ENCODE assay signal across 9 mouse cellular contexts in genomic region chr17:36272643-36273366, GRCm38 (mm10). TPM values are rescaled to one million over a fixed set of nuclear protein-coding genes. Genes with fewer than 3 reads are reported as not detected.
DNase-seq lines count a peak whose midpoint lies in the region; ATAC-seq and TF ChIP-seq lines count a peak whose summit lies in the region.
"Had no signal": no experiment of that assay in that cellular context is flagged by ENCODE, and none has a peak within 500 bp of the region (broad histone marks: within the 10 kb centered on the region; RNA-seq: fewer than 3 reads in every experiment).

No protein-coding gene starts in this region.

- no peak overlapping the region for H3K27ac ChIP-seq in heart, postnatal 0 days (ENCODE audit: low read depth)
- H3K27ac ChIP-seq in brown adipose tissue, adult 24 weeks (replicated peaks; ENCODE audit: low read depth, low read length), result no peak overlapping the region
- H3K27ac ChIP-seq in hindbrain, embryonic 14.5 days, result no peak overlapping the region
- no peak overlapping the region for H3K27ac ChIP-seq in midbrain, embryonic 14.5 days (replicated peaks; ENCODE audit: low read depth, low read length)

- peaks cover 4% of the 10 kb centered on the region; the same call in 1 of the 2 replicates for H3K36me3 ChIP-seq in heart, postnatal 0 days (replicated peaks; ENCODE audit: control insufficient read depth, insufficient read depth, low read length)
- peaks cover 27% of the 10 kb centered on the region for H3K36me3 ChIP-seq in hindbrain, embryonic 14.5 days (replicated peaks; ENCODE audit: control insufficient read depth, insufficient read depth)
- H3K36me3 ChIP-seq in midbrain, embryonic 14.5 days (ENCODE audit: control insufficient read depth, insufficient read depth, low read length), result peaks cover 19% of the 10 kb centered on the region

- no peak for ATAC-seq in heart, postnatal 0 days (ENCODE audit: insufficient read depth, low read depth)
- no peak for ATAC-seq in hindbrain, embryonic 14.5 days (ENCODE audit: low FRiP score)
- no peak for ATAC-seq in midbrain, embryonic 14.5 days (ENCODE audit: low FRiP score, low TSS enrichment)

- H3K4me3 ChIP-seq in heart, postnatal 0 days (ENCODE audit: low read depth, low read length), result peak overlapping the region; percentile 95
- peak overlapping the region; percentile 82; the same call in 1 of the 2 replicates for H3K4me3 ChIP-seq in brown adipose tissue, adult 24 weeks (ENCODE audit: insufficient read depth, low read depth, low read length)
- H3K4me3 ChIP-seq in hindbrain, embryonic 14.5 days (replicated peaks; ENCODE audit: low read length), result peak overlapping the region; percentile 98
- peak overlapping the region; percentile 90 for H3K4me3 ChIP-seq in midbrain, embryonic 14.5 days (replicated peaks; ENCODE audit: low read depth, low read length)

- DNase-seq in heart, postnatal 0 days (ENCODE audit: low spot score), result no peak
- no peak for DNase-seq in heart, postnatal 10 days
- DNase-seq in hindbrain, embryonic 14.5 days (ENCODE audit: low spot score), result no peak
- DNase-seq in midbrain, embryonic 14.5 days, result no peak
- no peak for DNase-seq in frontal cortex, adult 2 months (ENCODE audit: extremely low spot score in 1 of 2, low spot score in 1 of 2)
- DNase-seq in MN1 (ENCODE audit: low spot score), result no peak
- DNase-seq in right cerebral cortex, postnatal 25 days, result no peak
- DNase-seq: retina, postnatal 1 day had no signal

- no peaks in the 10 kb centered on the region for H3K9me3 ChIP-seq in heart, postnatal 0 days (replicated peaks; ENCODE audit: control insufficient read depth, low read length)
- no peaks in the 10 kb centered on the region for H3K9me3 ChIP-seq in hindbrain, embryonic 14.5 days (ENCODE audit: control insufficient read depth, low read length)
- no peaks in the 10 kb centered on the region for H3K9me3 ChIP-seq in midbrain, embryonic 14.5 days (ENCODE audit: control insufficient read depth, low read length)

- H3K27me3 ChIP-seq in heart, postnatal 0 days (ENCODE audit: control insufficient read depth, insufficient read depth, low read length), result no peaks in the 10 kb centered on the region
- H3K27me3 ChIP-seq in hindbrain, embryonic 14.5 days (ENCODE audit: control insufficient read depth, insufficient read depth, low read length), result no peaks in the 10 kb centered on the region
- H3K27me3 ChIP-seq in midbrain, embryonic 14.5 days (ENCODE audit: control insufficient read depth, insufficient read depth, low read length), result no peaks in the 10 kb centered on the region

- TF ChIP-seq EP300 in heart, postnatal 0 days (IDR thresholded peaks at IDR 0.05; ENCODE audit: low read depth), result no peak

- no peak for TF ChIP-seq CTCF in heart, postnatal 0 days (IDR thresholded peaks at IDR 0.05; ENCODE audit: low read depth)

- 0 out of 2 replicates have a peak overlapping the region, but pooled peaks have one; percentile 26 for H3K9ac ChIP-seq in heart, postnatal 0 days (replicated peaks; ENCODE audit: low read depth, low read length)
- H3K9ac ChIP-seq in hindbrain, embryonic 14.5 days, result peak overlapping the region; percentile 96
- peak overlapping the region; percentile 93; the same call in 1 of the 2 replicates for H3K9ac ChIP-seq in midbrain, embryonic 14.5 days (replicated peaks; ENCODE audit: low read length)

- peaks cover 20% of the 10 kb centered on the region for H3K4me1 ChIP-seq in heart, postnatal 0 days (ENCODE audit: control insufficient read depth, insufficient read depth)
- H3K4me1 ChIP-seq in brown adipose tissue, adult 24 weeks (ENCODE audit: control insufficient read depth, insufficient read depth, insufficient read length, low read length), result peaks cover 2% of the 10 kb centered on the region; the same call in 1 of the 2 replicates
- peaks cover 32% of the 10 kb centered on the region for H3K4me1 ChIP-seq in hindbrain, embryonic 14.5 days (replicated peaks; ENCODE audit: control insufficient read depth, insufficient read depth, low read length)
- H3K4me1 ChIP-seq in midbrain, embryonic 14.5 days (ENCODE audit: control insufficient read depth, insufficient read depth, low read length), result peaks cover 23% of the 10 kb centered on the region

- intact Hi-C loops in heart, postnatal 10 days (cut with DNase I), result no loop called here

- H3K4me2 ChIP-seq in heart, postnatal 0 days (ENCODE audit: low read depth, low read length), result peak overlapping the region; percentile 91
- peak overlapping the region; percentile 97 for H3K4me2 ChIP-seq in hindbrain, embryonic 14.5 days (replicated peaks)
- H3K4me2 ChIP-seq in midbrain, embryonic 14.5 days (ENCODE audit: low read length), result peak overlapping the region; percentile 89

- WGBS in heart, postnatal 0 days, result 80% methylated on average over 9 of the region's 9 CpGs
- 88% methylated on average over 9 of the region's 9 CpGs for WGBS in hindbrain, embryonic 14.5 days
- WGBS in midbrain, embryonic 14.5 days, result 84% methylated on average over 9 of the region's 9 CpGs

RNA-seq across cellular contexts. Expression of gene Trim39, which starts 0.8 kb away (rescaled TPM):
- total RNA-seq in heart, postnatal 0 days (2014; rRNA removed; ENCODE audit: low replicate concordance), result 7.4 and 14.3 TPM in 2 replicates
- polyA plus RNA-seq in heart, postnatal 0 days (2015; fragmentation: Nextera tagmentation; extraction: Ambion mirVana), result 4.8 and 5.1 TPM in 2 replicates
- total RNA-seq in heart, postnatal 10 days (2021), result 1 to 10 TPM; 7.8 to 8.0 TPM
- polyA plus RNA-seq in brown adipose tissue, adult 24 weeks (2012; ENCODE audit: insufficient read depth, insufficient read length, missing spikeins), result 5.5 and 6.2 TPM in 2 replicates
- polyA plus RNA-seq in hindbrain, embryonic 14.5 days (2014; fragmentation: Nextera tagmentation; extraction: Ambion mirVana), result 19.7 and 19.8 TPM in 2 replicates
- 18.3 and 21.7 TPM in 2 replicates for polyA plus RNA-seq in midbrain, embryonic 14.5 days (2014; fragmentation: Nextera tagmentation; extraction: Ambion mirVana)
- polyA plus RNA-seq in frontal cortex, adult 2 months (2012; rRNA removed), result 34.0 and 39.7 TPM in 2 replicates

RNA-seq across cellular contexts. Expression of gene H2-M10.2, which starts 13.5 kb away (rescaled TPM):
- total RNA-seq in heart, postnatal 0 days (2014; rRNA removed; ENCODE audit: low replicate concordance), result not detected in 2 replicates
- not detected in 2 replicates for polyA plus RNA-seq in heart, postnatal 0 days (2015; fragmentation: Nextera tagmentation; extraction: Ambion mirVana)
- total RNA-seq in heart, postnatal 10 days (2021), result not detected
- polyA plus RNA-seq in brown adipose tissue, adult 24 weeks (2012; ENCODE audit: insufficient read depth, insufficient read length, missing spikeins), result not detected in 2 replicates
- polyA plus RNA-seq in hindbrain, embryonic 14.5 days (2014; fragmentation: Nextera tagmentation; extraction: Ambion mirVana), result 0.18 and 0.23 TPM in 2 replicates
- 0.25 TPM in 1 of 2 replicates, not detected in the other for polyA plus RNA-seq in midbrain, embryonic 14.5 days (2014; fragmentation: Nextera tagmentation; extraction: Ambion mirVana)
- polyA plus RNA-seq in frontal cortex, adult 2 months (2012; rRNA removed), result not detected in 2 replicates

RNA-seq across cellular contexts. Expression of gene Rpp21, which starts 14.9 kb away (rescaled TPM):
- total RNA-seq in heart, postnatal 0 days (2014; rRNA removed; ENCODE audit: low replicate concordance), result 5.5 and 28.3 TPM in 2 replicates
- 89.0 and 97.8 TPM in 2 replicates for polyA plus RNA-seq in heart, postnatal 0 days (2015; fragmentation: Nextera tagmentation; extraction: Ambion mirVana)
- 10 to 100 TPM; 33.4 to 34.7 TPM for total RNA-seq in heart, postnatal 10 days (2021)
- polyA plus RNA-seq in brown adipose tissue, adult 24 weeks (2012; ENCODE audit: insufficient read depth, insufficient read length, missing spikeins), result 49.0 and 66.3 TPM in 2 replicates
- 132 and 151 TPM in 2 replicates for polyA plus RNA-seq in hindbrain, embryonic 14.5 days (2014; fragmentation: Nextera tagmentation; extraction: Ambion mirVana)
- 136 and 164 TPM in 2 replicates for polyA plus RNA-seq in midbrain, embryonic 14.5 days (2014; fragmentation: Nextera tagmentation; extraction: Ambion mirVana)
- polyA plus RNA-seq in frontal cortex, adult 2 months (2012; rRNA removed), result 60.3 and 67.4 TPM in 2 replicates

RNA-seq across cellular contexts. Expression of gene H2-M10.1, which starts 53.1 kb away (rescaled TPM):
- not detected in 2 replicates for total RNA-seq in heart, postnatal 0 days (2014; rRNA removed; ENCODE audit: low replicate concordance)
- polyA plus RNA-seq in heart, postnatal 0 days (2015; fragmentation: Nextera tagmentation; extraction: Ambion mirVana), result not detected in 2 replicates
- total RNA-seq in heart, postnatal 10 days (2021), result not detected
- polyA plus RNA-seq in brown adipose tissue, adult 24 weeks (2012; ENCODE audit: insufficient read depth, insufficient read length, missing spikeins), result not detected in 2 replicates
- polyA plus RNA-seq in hindbrain, embryonic 14.5 days (2014; fragmentation: Nextera tagmentation; extraction: Ambion mirVana), result not detected in 2 replicates
- polyA plus RNA-seq in midbrain, embryonic 14.5 days (2014; fragmentation: Nextera tagmentation; extraction: Ambion mirVana), result not detected in 2 replicates
- not detected in 2 replicates for polyA plus RNA-seq in frontal cortex, adult 2 months (2012; rRNA removed)

Comparison
In these comparisons a context has a peak if more than half of its experiments do, and no peak if none do; other contexts are left out.
1. H3K9ac ChIP-seq: peak in every context shown above with its lines; median percentile 96 in hindbrain, embryonic 14.5 days; 93 in midbrain, embryonic 14.5 days; 26 in heart, postnatal 0 days.